Mouse (Mus musculus) forebrain, embryonic 13.5 days (tissue): ENCODE measurements at regions not wholly inside any gene's neighbourhood (a gene's known extent, or its start where the extent isn't known, plus 50 kb on each side); places are given as distances from the start of the nearest gene placed in this dataset.

Source experiments
- ATAC-seq: fragments of 200-750 bp; cut with Nextera tagmentation; 2 replicates; pipeline ENCODE4 v1.8.0; 2017
- H3K27ac ChIP-seq: fragments of 300-500 bp; sonication (generic); 2 replicates; pipeline ENCODE4 v1.5.1; 2015; ENCODE audit warnings: inconsistent platforms, mild to moderate bottlenecking, moderate library complexity
- H3K27me3 ChIP-seq: fragments of 300-500 bp; sonication (generic); 2 replicates; pipeline ENCODE4 v1.6.1; 2015; ENCODE audit warnings: mild to moderate bottlenecking, inconsistent platforms
- H3K36me3 ChIP-seq: fragments of 300-500 bp; sonication (generic); 2 replicates; pipeline ENCODE4 v1.6.1; 2015; ENCODE audit warnings: mild to moderate bottlenecking, inconsistent platforms; ENCODE audit not compliant: poor library complexity, severe bottlenecking
- H3K4me1 ChIP-seq: fragments of 300-500 bp; sonication (generic); 2 replicates; pipeline ENCODE4 v1.6.1; 2015; ENCODE audit warnings: inconsistent platforms
- H3K4me2 ChIP-seq: fragments of 300-500 bp; sonication (generic); 2 replicates; pipeline ENCODE4 v1.6.1; 2015; ENCODE audit warnings: inconsistent platforms, mild to moderate bottlenecking, moderate library complexity
- H3K4me3 ChIP-seq: fragments of 300-500 bp; sonication (generic); 2 replicates; pipeline ENCODE4 v1.5.1; 2015; ENCODE audit warnings: mild to moderate bottlenecking, inconsistent platforms
- H3K9ac ChIP-seq: fragments of 300-500 bp; sonication (generic); 2 replicates; pipeline ENCODE4 v1.6.1; 2015; ENCODE audit warnings: mild to moderate bottlenecking, inconsistent platforms
- H3K9me3 ChIP-seq: fragments of 300-500 bp; sonication (generic); replicated peaks from 2 replicates; pipeline ENCODE4 v1.6.1; 2016; ENCODE audit warnings: inconsistent platforms
- WGBS: fragments of 180-500 bp; shearing (Covaris S2); methylation state at CpG from one replicate; pipeline ENCODE4 v1.1.7; 2015; 5-methylcytosine and 5-hydroxymethylcytosine counted together

DNA sequence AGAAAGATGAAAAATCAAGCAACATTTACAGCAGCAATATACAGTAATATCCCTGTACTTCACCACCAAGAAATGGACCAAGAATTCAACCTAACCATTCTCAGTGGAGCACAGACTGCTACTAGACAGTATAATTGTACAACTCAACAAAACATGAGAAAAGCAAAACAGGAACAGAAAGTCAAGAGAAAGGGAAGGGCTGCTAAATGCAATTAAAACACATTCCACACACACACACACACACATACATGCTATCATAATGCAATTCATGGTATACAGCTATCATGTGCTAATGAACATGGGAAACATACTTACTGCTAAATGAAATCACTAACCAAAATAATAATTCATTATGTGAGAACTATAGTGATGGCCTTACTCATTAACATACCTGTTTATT is 335.2 kb upstream of the Mmadhc start:
- Histone ChIP-seq H3K9me3 (no peaks in the 10 kb centered on the region), H3K4me3 (no peak overlapping the region), H3K4me2 (no peak overlapping the region), H3K27ac (no peak overlapping the region), H3K9ac (no peak overlapping the region), H3K27me3 (no peaks in the 10 kb centered on the region), H3K36me3 (no peaks in the 10 kb centered on the region), H3K4me1 (peaks cover 10% of the 10 kb centered on the region; the same call in 1 of the 2 replicates)
- no peak for ATAC-seq

GRCm38 (mm10) chr2:50627501-50627900 is 330.9 kb upstream of the Mmadhc start:
- 82% methylated on average over 2 of the region's 2 CpGs for WGBS
- H3K9ac ChIP-seq: no peak overlapping the region
- H3K27me3 ChIP-seq: no peaks in the 10 kb centered on the region
- ATAC-seq: no peak
- H3K9me3 ChIP-seq: no peaks in the 10 kb centered on the region
- H3K4me2 ChIP-seq: no peak overlapping the region
- no peaks in the 10 kb centered on the region for H3K36me3 ChIP-seq
- H3K4me1 ChIP-seq: no peaks in the 10 kb centered on the region
- no peak overlapping the region for H3K27ac ChIP-seq
- no peak overlapping the region for H3K4me3 ChIP-seq

- Histone ChIP-seq H3K27me3 (no peaks in the 10 kb centered on the region), H3K9me3 (no peaks in the 10 kb centered on the region), H3K9ac (no peak overlapping the region), H3K4me1 (no peaks in the 10 kb centered on the region), H3K4me2 (no peak overlapping the region), H3K27ac (no peak overlapping the region), H3K4me3 (no peak overlapping the region), H3K36me3 (no peaks in the 10 kb centered on the region)
- no peak for ATAC-seq
- 84% methylated on average over 5 of the region's 5 CpGs for WGBS
Observed at GRCm38 (mm10) chr2:50625233-50625749, 328.7 kb upstream of the Mmadhc start.

DNA sequence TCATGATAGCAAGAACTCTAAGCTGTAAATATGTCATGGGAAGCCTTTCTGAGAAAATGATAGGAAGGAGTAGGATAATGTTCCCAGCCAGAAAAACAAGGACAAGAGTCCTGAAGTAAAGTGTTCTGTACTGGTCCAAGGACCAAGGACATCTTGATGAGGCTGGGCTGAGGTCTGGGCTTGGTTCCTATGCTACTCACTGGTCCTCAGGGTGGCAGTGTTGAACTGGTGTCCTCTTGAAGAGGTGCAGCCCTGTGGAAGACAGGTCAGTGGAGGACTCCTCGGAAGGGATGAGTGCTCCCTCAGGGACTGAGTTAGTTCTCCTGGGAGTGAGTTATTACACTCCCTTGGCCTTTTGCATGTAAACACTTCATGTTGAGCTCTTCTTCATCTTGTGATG is 312.5 kb upstream of the Mmadhc start:
- Histone ChIP-seq H3K9me3 (no peaks in the 10 kb centered on the region), H3K4me1 (no peaks in the 10 kb centered on the region), H3K27me3 (no peaks in the 10 kb centered on the region), H3K4me3 (no peak overlapping the region), H3K27ac (no peak overlapping the region), H3K36me3 (no peaks in the 10 kb centered on the region), H3K9ac (no peak overlapping the region), H3K4me2 (no peak overlapping the region)
- 76% methylated on average over 1 of the region's 1 CpGs for WGBS
- ATAC-seq: no peak

DNA sequence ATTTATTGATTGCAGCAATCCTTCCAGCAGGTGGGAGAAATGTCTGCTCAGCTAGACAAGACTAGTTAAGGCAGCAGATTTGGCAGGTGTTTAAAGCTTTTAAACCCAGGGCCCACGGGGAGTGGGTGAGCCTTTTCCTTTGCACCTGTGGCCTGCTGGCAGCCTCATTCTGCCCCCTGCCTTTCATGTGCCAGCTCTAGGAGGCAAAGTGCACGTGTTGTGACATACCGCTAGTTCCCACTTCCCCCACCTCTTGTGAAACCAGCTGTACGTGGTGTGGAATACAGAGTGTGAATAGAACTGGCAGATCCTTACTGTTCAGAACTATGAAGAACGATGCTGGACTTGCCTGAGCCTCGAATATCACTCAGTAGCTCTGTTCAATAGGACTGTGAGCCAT is 292.6 kb upstream of the Mmadhc start:
- Histone ChIP-seq H3K4me3 (no peak overlapping the region), H3K9ac (no peak overlapping the region), H3K27ac (no peak overlapping the region), H3K4me2 (no peak overlapping the region), H3K4me1 (peaks cover 26% of the 10 kb centered on the region), H3K9me3 (no peaks in the 10 kb centered on the region), H3K27me3 (no peaks in the 10 kb centered on the region), H3K36me3 (no peaks in the 10 kb centered on the region)
- 28% methylated on average over 6 of the region's 6 CpGs for WGBS
- peak; percentile 71; the same call in 1 of the 2 replicates for ATAC-seq

DNA sequence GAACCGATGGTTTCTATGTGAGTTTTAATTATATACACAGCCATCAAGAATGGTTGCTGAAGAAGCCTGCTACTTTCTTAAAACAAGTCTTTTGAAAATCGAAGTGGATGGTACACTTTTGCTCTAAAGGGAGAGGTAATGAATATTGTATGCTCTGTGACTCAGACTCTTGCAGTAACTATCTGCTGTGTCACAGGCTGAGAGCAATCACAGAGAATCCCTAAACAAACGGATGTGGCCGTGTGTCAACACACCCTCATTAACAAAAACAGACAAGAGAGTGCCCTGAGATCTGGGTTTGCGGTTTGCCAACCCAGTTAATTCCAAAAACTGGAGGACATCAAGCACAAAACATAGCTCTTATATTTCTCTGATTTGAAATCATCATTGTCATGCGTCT is 292.1 kb upstream of the Mmadhc start:
- Histone ChIP-seq H3K4me1 (peaks cover 26% of the 10 kb centered on the region), H3K9ac (no peak overlapping the region), H3K9me3 (no peaks in the 10 kb centered on the region), H3K27ac (no peak overlapping the region), H3K4me2 (no peak overlapping the region), H3K4me3 (no peak overlapping the region), H3K27me3 (no peaks in the 10 kb centered on the region), H3K36me3 (no peaks in the 10 kb centered on the region)
- WGBS: 85% methylated on average over 6 of the region's 6 CpGs
- no peak for ATAC-seq

GRCm38 (mm10) chr2:50586321-50587050 is 289.9 kb upstream of the Mmadhc start:
- H3K9ac ChIP-seq: no peak overlapping the region
- H3K36me3 ChIP-seq: no peaks in the 10 kb centered on the region
- WGBS: 34% methylated on average over 6 of the region's 6 CpGs
- no peak for ATAC-seq
- H3K27me3 ChIP-seq: no peaks in the 10 kb centered on the region
- H3K9me3 ChIP-seq: no peaks in the 10 kb centered on the region
- no peak overlapping the region for H3K27ac ChIP-seq
- no peak overlapping the region for H3K4me2 ChIP-seq
- peaks cover 26% of the 10 kb centered on the region for H3K4me1 ChIP-seq
- H3K4me3 ChIP-seq: no peak overlapping the region

- Histone ChIP-seq H3K4me1 (no peaks in the 10 kb centered on the region), H3K36me3 (no peaks in the 10 kb centered on the region), H3K27ac (no peak overlapping the region), H3K4me2 (no peak overlapping the region), H3K4me3 (no peak overlapping the region), H3K9ac (no peak overlapping the region), H3K9me3 (no peaks in the 10 kb centered on the region), H3K27me3 (no peaks in the 10 kb centered on the region)
- ATAC-seq: no peak
- WGBS: 56% methylated on average over 2 of the region's 2 CpGs
Observed at GRCm38 (mm10) chr2:50579620-50580019, 283.0 kb upstream of the Mmadhc start.

DNA sequence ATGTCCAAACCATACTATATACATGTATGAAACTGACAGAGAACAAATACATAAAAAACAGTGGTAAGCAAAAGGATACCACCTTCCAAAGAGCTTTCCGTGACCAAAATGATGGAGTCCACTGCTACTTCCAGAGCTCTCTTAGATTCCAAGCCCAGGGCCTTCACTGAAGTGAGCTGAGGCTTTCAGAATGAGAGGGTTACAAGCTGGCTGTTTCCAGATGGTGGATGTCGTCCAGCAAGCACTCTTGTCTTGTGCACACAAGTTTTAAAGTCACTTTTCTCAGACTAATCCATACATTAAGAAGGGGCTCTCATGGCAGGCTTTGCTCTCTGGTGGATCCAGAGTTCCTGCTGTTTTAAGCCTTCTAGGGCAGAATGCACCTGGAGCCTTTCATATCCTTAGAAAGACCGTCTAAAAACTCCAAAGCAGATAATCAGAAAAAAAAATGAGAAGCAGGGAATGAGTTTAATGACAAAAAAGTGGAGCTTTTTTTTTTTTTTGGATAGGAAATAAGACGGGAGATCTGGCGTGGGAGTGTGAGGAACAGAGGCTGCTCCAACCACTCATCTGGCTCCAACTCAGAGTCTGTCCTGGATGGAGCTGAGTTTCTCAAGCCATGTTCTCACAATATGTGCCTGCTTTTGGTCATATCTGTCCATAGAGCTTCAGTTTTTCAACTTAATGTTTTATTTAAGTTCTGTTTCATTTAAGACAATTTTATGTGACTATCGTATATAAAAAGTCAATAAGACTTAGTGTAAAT is 281.9 kb upstream of the Mmadhc start:
- H3K4me3 ChIP-seq: no peak overlapping the region
- H3K4me1 ChIP-seq: no peaks in the 10 kb centered on the region; the same call in 1 of the 2 replicates
- H3K36me3 ChIP-seq: no peaks in the 10 kb centered on the region
- 69% methylated on average over 6 of the region's 6 CpGs for WGBS
- H3K9ac ChIP-seq: no peak overlapping the region
- H3K9me3 ChIP-seq: no peaks in the 10 kb centered on the region
- H3K27ac ChIP-seq: no peak overlapping the region
- no peaks in the 10 kb centered on the region for H3K27me3 ChIP-seq
- H3K4me2 ChIP-seq: no peak overlapping the region
- ATAC-seq: no peak

- Histone ChIP-seq H3K27ac (no peak overlapping the region), H3K36me3 (no peaks in the 10 kb centered on the region), H3K9me3 (no peaks in the 10 kb centered on the region), H3K4me2 (no peak overlapping the region), H3K4me1 (no peaks in the 10 kb centered on the region; the same call in 1 of the 2 replicates), H3K27me3 (no peaks in the 10 kb centered on the region), H3K4me3 (no peak overlapping the region), H3K9ac (no peak overlapping the region)
- 92% methylated on average over 9 of the region's 9 CpGs for WGBS
- ATAC-seq: no peak
Observed at GRCm38 (mm10) chr2:50577736-50578135, 281.1 kb upstream of the Mmadhc start.

- Histone ChIP-seq H3K27ac (no peak overlapping the region; the same call in 1 of the 2 replicates), H3K4me1 (peaks cover 7% of the 10 kb centered on the region), H3K27me3 (no peaks in the 10 kb centered on the region), H3K4me3 (no peak overlapping the region), H3K36me3 (no peaks in the 10 kb centered on the region), H3K4me2 (no peak overlapping the region), H3K9me3 (no peaks in the 10 kb centered on the region), H3K9ac (no peak overlapping the region)
- 69% methylated on average over 3 of the region's 3 CpGs for WGBS
- ATAC-seq: no peak
Observed at GRCm38 (mm10) chr2:50573455-50573854, 276.9 kb upstream of the Mmadhc start.

GRCm38 (mm10) chr2:50571021-50571420 is 274.4 kb upstream of the Mmadhc start:
- Histone ChIP-seq H3K4me2 (no peak overlapping the region), H3K27me3 (no peaks in the 10 kb centered on the region), H3K9me3 (no peaks in the 10 kb centered on the region), H3K4me3 (no peak overlapping the region), H3K4me1 (peaks cover 10% of the 10 kb centered on the region), H3K9ac (no peak overlapping the region), H3K27ac (no peak overlapping the region), H3K36me3 (no peaks in the 10 kb centered on the region)
- WGBS: 84% methylated on average over 4 of the region's 4 CpGs
- ATAC-seq: no peak
